Mouse (Mus musculus) ES-Bruce4 (cell line): ENCODE measurements at regions not wholly inside any gene's neighbourhood (a gene's known extent, or its start where the extent isn't known, plus 50 kb on each side); places are given as distances from the start of the nearest gene placed in this dataset.

ENCODE experiments used
- H3K27ac ChIP-seq: 2 replicates; pipeline ENCODE4 v1.5.1; 2012; ENCODE audit warnings: low read length, inconsistent platforms; ENCODE audit not compliant: insufficient read depth
- H3K27me3 ChIP-seq: 2 replicates; pipeline ENCODE4 v1.6.1; 2012; ENCODE audit warnings: mild to moderate bottlenecking, low read length, inconsistent platforms; ENCODE audit not compliant: control insufficient read depth, poor library complexity, insufficient read depth, severe bottlenecking
- H3K36me3 ChIP-seq: 2 replicates; pipeline ENCODE4 v1.6.1; 2012; ENCODE audit warnings: inconsistent platforms, mild to moderate bottlenecking, low read length, moderate library complexity; ENCODE audit not compliant: control insufficient read depth, poor library complexity, insufficient read depth, severe bottlenecking
- H3K4me1 ChIP-seq: one replicate; pipeline ENCODE4 v1.8.1; 2011; ENCODE audit warnings: low read length; ENCODE audit not compliant: control insufficient read depth, insufficient read depth
- H3K4me3 ChIP-seq: 2 replicates; pipeline ENCODE4 v1.5.1; 2011; ENCODE audit warnings: low read depth, mild to moderate bottlenecking, low read length
- H3K9ac ChIP-seq: 2 replicates; pipeline ENCODE4 v1.6.1; 2012; ENCODE audit warnings: low read depth, mild to moderate bottlenecking, inconsistent platforms; ENCODE audit not compliant: poor library complexity, severe bottlenecking
- H3K9me3 ChIP-seq: replicated peaks from 2 replicates; pipeline ENCODE4 v1.6.1; 2012; ENCODE audit warnings: mild to moderate bottlenecking, low read length, inconsistent platforms; ENCODE audit not compliant: control insufficient read depth, poor library complexity, insufficient read depth, severe bottlenecking
- CTCF ChIP-seq: IDR thresholded peaks from one replicate; pipeline ENCODE4 v1.8.1; 2011; ENCODE audit warnings: low read depth, low read length
- EP300 ChIP-seq: IDR thresholded peaks from 2 replicates; pipeline ENCODE4 v1.6.1; 2011; ENCODE audit warnings: low read depth, low read length; ENCODE audit not compliant: insufficient read depth
- POLR2A ChIP-seq: IDR thresholded peaks from one replicate; pipeline ENCODE4 v1.8.1; 2011; ENCODE audit warnings: low read length; ENCODE audit not compliant: insufficient read depth

- H3K9me3 ChIP-seq = no peaks in the 10 kb centered on the region
- no peak for TF ChIP-seq POLR2A
- TF ChIP-seq EP300 = no peak
- no peak for TF ChIP-seq CTCF
- H3K4me3 ChIP-seq = no peak overlapping the region
- no peaks in the 10 kb centered on the region for H3K4me1 ChIP-seq
- no peaks in the 10 kb centered on the region for H3K27me3 ChIP-seq
- no peaks in the 10 kb centered on the region for H3K36me3 ChIP-seq
- no peak overlapping the region for H3K27ac ChIP-seq
- H3K9ac ChIP-seq = no peak overlapping the region
Measured at GRCm38 (mm10) chr6:117448652-117449051, 280.3 kb downstream of the Cxcl12 start.

DNA sequence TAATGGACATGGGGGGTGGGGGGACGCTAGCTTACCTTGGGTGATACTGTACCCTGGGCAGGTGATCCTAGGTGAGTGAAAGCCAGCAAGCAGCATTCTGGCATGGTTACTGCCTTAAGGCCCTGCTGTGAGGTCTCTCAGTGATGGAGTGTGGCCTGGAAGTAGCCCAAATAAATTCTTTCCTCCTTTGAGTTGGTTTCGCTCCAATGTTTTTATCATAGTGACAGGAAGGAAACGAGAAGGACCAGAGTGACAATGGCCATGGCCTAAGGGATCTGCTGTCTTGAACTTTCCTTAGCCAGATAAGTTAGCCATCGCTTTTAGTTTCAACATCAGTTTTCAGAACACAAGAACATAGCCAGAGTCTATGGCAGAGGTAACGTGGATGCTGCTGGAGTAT, 282.7 kb downstream of the Cxcl12 start:
- no peaks in the 10 kb centered on the region for H3K27me3 ChIP-seq
- no peaks in the 10 kb centered on the region for H3K9me3 ChIP-seq
- H3K9ac ChIP-seq = no peak overlapping the region
- H3K4me1 ChIP-seq = no peaks in the 10 kb centered on the region
- H3K36me3 ChIP-seq = no peaks in the 10 kb centered on the region
- no peak overlapping the region for H3K4me3 ChIP-seq
- H3K27ac ChIP-seq = no peak overlapping the region
- TF ChIP-seq EP300 (no peak), POLR2A (no peak), CTCF (no peak)

DNA sequence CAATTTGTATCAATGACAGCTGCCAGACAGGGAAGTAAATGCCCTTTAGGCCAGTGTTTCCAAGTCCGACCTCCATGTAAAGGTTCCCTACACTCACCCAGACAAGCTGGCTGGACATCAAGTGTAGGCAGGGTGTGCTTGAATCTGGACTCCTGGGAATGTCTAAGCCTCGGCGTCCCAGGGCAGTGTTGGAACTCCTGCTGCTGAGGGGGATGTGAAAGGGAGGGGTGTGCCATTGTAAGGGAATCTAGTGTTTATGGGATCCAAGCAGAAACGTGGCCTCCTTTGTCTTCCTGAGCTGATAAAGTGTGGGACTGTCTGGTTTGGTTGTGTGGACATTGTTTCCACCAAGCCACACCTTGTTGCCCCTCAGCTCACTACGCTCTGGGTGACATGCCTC, 291.9 kb downstream of the Cxcl12 start:
- TF ChIP-seq CTCF (no peak), EP300 (no peak), POLR2A (no peak)
- H3K27me3 ChIP-seq = no peaks in the 10 kb centered on the region

DNA sequence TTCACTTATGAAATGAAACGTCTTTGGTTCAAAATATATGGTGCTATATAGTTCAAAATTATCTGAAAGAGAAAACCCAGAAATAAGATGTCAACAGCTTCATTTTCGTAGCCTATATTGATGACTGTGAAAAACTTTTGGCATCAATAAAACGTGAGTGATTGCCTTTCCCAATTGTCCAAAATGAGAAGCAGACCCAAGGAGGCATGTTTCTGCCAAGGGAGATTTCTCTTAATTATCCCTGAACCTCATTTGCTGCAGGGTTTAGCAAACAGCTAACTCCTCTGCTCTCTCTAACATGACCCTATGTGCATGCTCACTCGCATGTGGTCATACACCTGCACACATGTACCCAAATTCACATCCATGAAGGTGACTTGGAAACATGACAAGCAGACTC, 296.8 kb downstream of the Cxcl12 start:
- Histone ChIP-seq H3K36me3 (no peaks in the 10 kb centered on the region), H3K4me3 (no peak overlapping the region), H3K4me1 (no peaks in the 10 kb centered on the region), H3K9me3 (0 out of 2 replicates have a peak, but pooled peaks cover 2% of the 10 kb centered on the region), H3K9ac (no peak overlapping the region), H3K27ac (no peak overlapping the region), H3K27me3 (no peaks in the 10 kb centered on the region)
- TF ChIP-seq CTCF = no peak
- no peak for TF ChIP-seq POLR2A
- TF ChIP-seq EP300 = no peak

More for the DNA sequence above, 291.9 kb downstream of the Cxcl12 start:
- no peak overlapping the region for H3K4me3 ChIP-seq
- no peaks in the 10 kb centered on the region for H3K36me3 ChIP-seq
- 0 out of 2 replicates have a peak, but pooled peaks cover 2% of the 10 kb centered on the region for H3K9me3 ChIP-seq
- H3K4me1 ChIP-seq = no peaks in the 10 kb centered on the region
- H3K27ac ChIP-seq = no peak overlapping the region
- H3K9ac ChIP-seq = no peak overlapping the region

GRCm38 (mm10) chr6:117465606-117466174, 297.4 kb downstream of the Cxcl12 start:
- H3K4me3 ChIP-seq = no peak overlapping the region
- no peak overlapping the region for H3K27ac ChIP-seq
- no peaks in the 10 kb centered on the region for H3K4me1 ChIP-seq
- TF ChIP-seq POLR2A = no peak
- TF ChIP-seq CTCF = no peak
- TF ChIP-seq EP300 = no peak
- no peaks in the 10 kb centered on the region for H3K36me3 ChIP-seq
- H3K27me3 ChIP-seq = no peaks in the 10 kb centered on the region
- H3K9me3 ChIP-seq = 0 out of 2 replicates have a peak, but pooled peaks cover 2% of the 10 kb centered on the region
- no peak overlapping the region for H3K9ac ChIP-seq

GRCm38 (mm10) chr6:117479376-117479775, 311.0 kb downstream of the Cxcl12 start:
- TF ChIP-seq POLR2A = no peak
- no peak for TF ChIP-seq EP300
- no peak for TF ChIP-seq CTCF
- Histone ChIP-seq H3K4me1 (no peaks in the 10 kb centered on the region), H3K36me3 (no peaks in the 10 kb centered on the region), H3K4me3 (no peak overlapping the region), H3K27ac (no peak overlapping the region), H3K27me3 (no peaks in the 10 kb centered on the region), H3K9me3 (no peaks in the 10 kb centered on the region), H3K9ac (no peak overlapping the region)
